Mouse (Mus musculus): ENCODE results near the gene Gm28041.

GRCm38 (mm10) chr13:67360131-67360744, 15.3 kb downstream of the Gm28041 start, which contains the start of the genes Gm28044 and Zfp953:
- TF ChIP-seq CTCF (IDR thresholded peaks at IDR 0.05; ENCODE audit: low read depth) (peak; percentile 41), EP300 (IDR thresholded peaks at IDR 0.05; ENCODE audit: low read depth) (no peak)
